Mouse (Mus musculus) C2C12 (cell line): ENCODE measurements around the gene Arhgap33. TPM values are rescaled to one million over a fixed set of nuclear protein-coding genes. Genes with fewer than 3 reads are reported as not detected.
"Not testable (repeated sequence)": the region's sequence is repeated elsewhere in the genome, so short reads cannot be mapped to it uniquely, and the experiment has no call there.

Experiments
- H3K27me3 ChIP-seq: one replicate; pipeline ENCODE4 v1.6.1; 2011; ENCODE audit not compliant: control insufficient read depth, insufficient read depth, insufficient read length
- H3K36me3 ChIP-seq: one replicate; pipeline ENCODE4 v1.6.1; 2011; ENCODE audit not compliant: control insufficient read depth, insufficient read depth
- H3K4me3 ChIP-seq: one replicate; pipeline ENCODE4 v1.5.1; 2011; ENCODE audit warnings: mild to moderate bottlenecking, control low read depth; ENCODE audit not compliant: poor library complexity, insufficient read depth, severe bottlenecking
- H3K79me2 ChIP-seq: one replicate; pipeline ENCODE4 v1.6.1; 2011; ENCODE audit not compliant: control insufficient read depth, insufficient read depth
- H3K79me3 ChIP-seq: one replicate; pipeline ENCODE4 v1.6.1; 2011; ENCODE audit warnings: low read depth, control low read depth
- H3ac ChIP-seq: one replicate; pipeline ENCODE3; 2011; ENCODE audit warnings: low read depth; ENCODE audit not compliant: control insufficient read depth, insufficient read length
- CEBPB ChIP-seq: IDR thresholded peaks from one replicate; pipeline ENCODE4 v1.6.1; 2011; ENCODE audit warnings: low read depth, mild to moderate bottlenecking, control low read depth, moderate library complexity
- CTCF ChIP-seq: IDR thresholded peaks from one replicate; pipeline ENCODE4 v1.5.1; 2011; ENCODE audit not compliant: control insufficient read depth, insufficient read depth, insufficient read length
- FOSL1 ChIP-seq: IDR thresholded peaks from one replicate; pipeline ENCODE4 v1.8.0; 2011; ENCODE audit warnings: mild to moderate bottlenecking, low read length; ENCODE audit not compliant: poor library complexity, insufficient read depth, severe bottlenecking
- MAX ChIP-seq: IDR thresholded peaks from one replicate; pipeline ENCODE4 v1.6.1; 2011; ENCODE audit warnings: mild to moderate bottlenecking, control low read depth
- MYOD1 ChIP-seq: IDR thresholded peaks from one replicate; pipeline ENCODE4 v1.6.1; 2011; ENCODE audit warnings: low read depth; ENCODE audit not compliant: control insufficient read depth, insufficient read length
- MYOG ChIP-seq: IDR thresholded peaks from one replicate; pipeline ENCODE4 v1.6.1; 2011; ENCODE audit not compliant: control insufficient read depth, insufficient read length; ENCODE audit errors: extremely low read depth
- USF1 ChIP-seq: IDR thresholded peaks from one replicate; pipeline ENCODE4 v1.6.1; 2011; ENCODE audit warnings: low read depth, mild to moderate bottlenecking, control low read depth, moderate library complexity
- microRNA-seq: library from miRNA; unstranded; fragments of <30 nt; microRNA quantifications from one replicate; pipeline ENCODE4, GENCODE M21; 2019; ENCODE audit warnings: borderline microRNAs expressed
- polyA plus RNA-seq: library from polyadenylated mRNA; unstranded; fragments of >200 nt; fragmentation: generic; extraction: Trizol; gene quantifications from one replicate; pipeline ENCODE4 v1.2.1, GENCODE M21; 2012; ENCODE audit warnings: missing spikeins

The Arhgap33 gene
- polyA plus RNA-seq, 1 experiment, result 2.4 TPM

DNA sequence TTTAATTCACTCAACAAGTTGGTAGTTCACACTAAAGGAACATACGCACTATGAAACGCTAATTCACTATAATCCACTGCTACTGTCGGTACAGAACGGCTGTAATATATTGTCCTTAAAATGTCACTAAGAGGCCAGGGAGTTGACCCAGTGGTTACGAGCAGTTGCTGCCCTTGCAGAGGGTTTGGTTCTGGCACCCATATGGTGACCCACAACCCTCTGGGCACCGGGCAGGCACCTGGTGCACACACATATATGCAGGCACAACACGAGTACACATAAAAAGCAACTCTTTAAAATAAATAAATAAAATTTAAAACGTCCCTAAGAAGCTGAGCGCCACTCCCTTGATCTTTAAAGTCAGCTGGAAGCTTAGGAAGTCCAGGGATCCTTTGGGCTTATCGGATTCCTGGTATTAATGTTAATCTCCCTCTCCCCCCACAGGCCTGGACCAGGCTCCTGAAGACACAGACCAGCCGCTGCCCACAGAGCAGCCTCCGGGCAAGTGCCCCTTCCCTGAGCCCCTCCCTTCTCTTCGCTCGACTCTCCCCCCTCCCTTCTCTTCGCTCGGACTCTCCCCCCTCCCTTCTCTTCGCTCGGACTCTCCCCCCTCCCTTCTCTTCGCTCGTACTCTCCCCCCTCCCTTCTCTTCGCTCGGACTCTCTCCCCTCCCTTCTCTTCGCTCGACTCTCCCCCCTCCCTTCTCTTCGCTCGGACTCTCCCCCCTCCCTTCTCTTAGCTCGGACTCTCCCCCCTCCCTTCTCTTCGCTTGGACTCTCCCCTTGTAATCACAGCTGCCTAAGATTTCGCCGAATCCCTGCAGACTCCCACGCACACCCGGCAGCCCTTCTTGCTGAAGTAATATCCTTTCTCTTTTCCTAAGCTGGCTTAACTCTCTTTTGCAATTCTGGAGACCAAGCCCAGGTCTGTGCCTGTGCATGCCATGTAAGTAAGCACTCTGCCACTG, 57.2 kb downstream of the Arhgap33 start:
- TF ChIP-seq MAX, result no peak
- no peak for TF ChIP-seq MYOG
- no peak for TF ChIP-seq MYOD1
- H3K79me3 ChIP-seq, result no peaks in the 10 kb centered on the region
- H3ac ChIP-seq, result no peak overlapping the region
- H3K36me3 ChIP-seq, result no peaks in the 10 kb centered on the region
- H3K79me2 ChIP-seq, result no peaks in the 10 kb centered on the region
- no peak overlapping the region for H3K4me3 ChIP-seq
- H3K27me3 ChIP-seq, result peaks cover 46% of the 10 kb centered on the region

GRCm38 (mm10) chr7:30476136-30476535, 58.7 kb downstream of the Arhgap33 start:
- H3ac ChIP-seq, H3K79me3 ChIP-seq, H3K36me3 ChIP-seq, H3K79me2 ChIP-seq, H3K4me3 ChIP-seq: not testable (repeated sequence)
- peaks cover 34% of the 10 kb centered on the region for H3K27me3 ChIP-seq

- TF ChIP-seq CTCF, result no peak
- TF ChIP-seq USF1, result no peak
- TF ChIP-seq MYOD1, result no peak
- TF ChIP-seq CEBPB, result no peak
- TF ChIP-seq FOSL1, result no peak
- TF ChIP-seq MYOG, result no peak
- no peak for TF ChIP-seq MAX
- H3K4me3 ChIP-seq, result no peak overlapping the region
- peaks cover 36% of the 10 kb centered on the region for H3K27me3 ChIP-seq
- H3K36me3 ChIP-seq, result no peaks in the 10 kb centered on the region
- no peak overlapping the region for H3ac ChIP-seq
- no peaks in the 10 kb centered on the region for H3K79me2 ChIP-seq
- no peaks in the 10 kb centered on the region for H3K79me3 ChIP-seq
These were observed 59.9 kb downstream of the Arhgap33 start for GRCm38 (mm10) chr7:30474999-30475398.

GRCm38 (mm10) chr7:30472411-30472810, 62.4 kb downstream of the Arhgap33 start:
- Histone ChIP-seq H3K79me3 (no peaks in the 10 kb centered on the region), H3K36me3 (no peaks in the 10 kb centered on the region), H3K27me3 (peaks cover 27% of the 10 kb centered on the region), H3K4me3 (no peak overlapping the region), H3ac (no peak overlapping the region), H3K79me2 (no peaks in the 10 kb centered on the region)
- no peak for TF ChIP-seq MYOG
- TF ChIP-seq USF1, result no peak
- TF ChIP-seq CTCF, result no peak
- no peak for TF ChIP-seq MYOD1
- TF ChIP-seq MAX, result no peak
- no peak for TF ChIP-seq FOSL1
- no peak for TF ChIP-seq CEBPB

Small RNAs within 50 kb of the gene (microRNA-seq; reads per million reads assigned to microRNA genes)
- gene Gm38670, result 4.1 reads per million, percentile 50 among the genes with 10 or more reads in this experiment

Other genes starting within 250 kb of the Arhgap33 start
- 40.6 TPM for gene Clip3, start 243.3 kb downstream of the Arhgap33 start, polyA plus RNA-seq
- 28.7 TPM for gene Alkbh6, start 226.3 kb downstream of the Arhgap33 start, polyA plus RNA-seq
- 0.20 TPM for gene Syne4, start 220.3 kb downstream of the Arhgap33 start, polyA plus RNA-seq
- 0.81 TPM for gene E130208F15Rik, start 213.3 kb downstream of the Arhgap33 start, polyA plus RNA-seq
- 9.9 TPM for gene Sdhaf1, start 211.2 kb downstream of the Arhgap33 start, polyA plus RNA-seq
- 0.20 TPM for gene Lrfn3, start 172.3 kb downstream of the Arhgap33 start, polyA plus RNA-seq
- gene Tyrobp, start 121.3 kb downstream of the Arhgap33 start, polyA plus RNA-seq, result not detected
- not detected for gene Hcst, start 115.2 kb downstream of the Arhgap33 start, polyA plus RNA-seq
- 0.04 TPM for gene Nfkbid, start 113.3 kb downstream of the Arhgap33 start, polyA plus RNA-seq
- 0.29 TPM for gene Aplp1, start 89.5 kb downstream of the Arhgap33 start, polyA plus RNA-seq
- not detected for gene Kirrel2, start 77.4 kb downstream of the Arhgap33 start, polyA plus RNA-seq
- gene Nphs1, start 76.7 kb downstream of the Arhgap33 start, polyA plus RNA-seq, result 0.60 TPM
- 0.02 TPM for gene Prodh2, start 41.4 kb downstream of the Arhgap33 start, polyA plus RNA-seq
- gene Hspb6, start 17.1 kb upstream of the Arhgap33 start, polyA plus RNA-seq, result 66.8 TPM
- gene Proser3, start 17.2 kb upstream of the Arhgap33 start, polyA plus RNA-seq, result 8.7 TPM
- 38.4 TPM for gene Lin37, start 24.8 kb upstream of the Arhgap33 start, polyA plus RNA-seq
- 63.6 TPM for gene U2af1l4, start 28.2 kb upstream of the Arhgap33 start, polyA plus RNA-seq
- 0.73 TPM for gene Gm49396, start 28.3 kb upstream of the Arhgap33 start, polyA plus RNA-seq
- 173 TPM for gene Psenen, start 28.6 kb upstream of the Arhgap33 start, polyA plus RNA-seq
- gene Igflr1, start 30.4 kb upstream of the Arhgap33 start, polyA plus RNA-seq, result 0.56 TPM
- 14.4 TPM for gene Kmt2b, start 53.7 kb upstream of the Arhgap33 start, polyA plus RNA-seq
- gene Zbtb32, start 63.8 kb upstream of the Arhgap33 start, polyA plus RNA-seq, result 0.05 TPM
- 0.53 TPM for gene Upk1a, start 77.8 kb upstream of the Arhgap33 start, polyA plus RNA-seq
- 795 TPM for gene Cox6b1, start 91.1 kb upstream of the Arhgap33 start, polyA plus RNA-seq
- not detected for gene Etv2, start 100.8 kb upstream of the Arhgap33 start, polyA plus RNA-seq
- gene Rbm42, start 115.3 kb upstream of the Arhgap33 start, polyA plus RNA-seq, result 110 TPM
- 25.9 TPM for gene Haus5, start 129.9 kb upstream of the Arhgap33 start, polyA plus RNA-seq
- gene Pmis2, start 136.5 kb upstream of the Arhgap33 start, polyA plus RNA-seq, result not detected
- not detected for gene 2200002J24Rik, start 163.9 kb upstream of the Arhgap33 start, polyA plus RNA-seq
- not detected for gene Atp4a, start 177.1 kb upstream of the Arhgap33 start, polyA plus RNA-seq
- gene Tmem147, start 194.5 kb upstream of the Arhgap33 start, polyA plus RNA-seq, result 168 TPM
- gene Gapdhs, start 208.6 kb upstream of the Arhgap33 start, polyA plus RNA-seq, result not detected
- gene Sbsn, start 216.4 kb upstream of the Arhgap33 start, polyA plus RNA-seq, result 3.6 TPM
- gene Dmkn, start 228.7 kb upstream of the Arhgap33 start, polyA plus RNA-seq, result not detected